Mouse (Mus musculus): ENCODE results near the gene Zbtb8a.

DNA sequence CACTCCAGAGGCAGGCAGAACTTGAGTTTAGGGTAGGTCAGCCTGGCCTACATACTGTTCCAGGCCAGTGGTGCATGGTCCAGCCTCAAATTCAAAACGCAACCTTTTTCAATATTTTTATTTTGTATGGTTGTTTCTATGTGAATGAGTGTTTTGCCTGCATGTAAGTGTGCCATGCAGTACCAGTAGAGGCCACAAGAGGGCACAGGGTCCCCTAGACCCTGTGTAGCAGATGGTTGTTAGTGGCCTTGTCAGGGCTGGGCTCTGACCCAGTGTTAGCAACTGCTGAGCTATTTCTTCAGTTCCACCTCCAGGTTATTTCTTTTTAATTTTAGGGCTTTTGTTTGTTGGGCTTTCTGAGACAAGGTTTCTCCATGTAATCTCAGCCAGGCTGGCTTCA lies 27.3 kb downstream of the Zbtb8a start:
- TF ChIP-seq GATA1 (IDR thresholded peaks at IDR 0.05; ENCODE audit: borderline replicate concordance, low read length): no peak
- TF ChIP-seq FLI1 (IDR thresholded peaks at IDR 0.05; ENCODE audit: low read length): no peak
